8 mouse cellular contexts compared by ENCODE assay signal in the genomic region with DNA sequence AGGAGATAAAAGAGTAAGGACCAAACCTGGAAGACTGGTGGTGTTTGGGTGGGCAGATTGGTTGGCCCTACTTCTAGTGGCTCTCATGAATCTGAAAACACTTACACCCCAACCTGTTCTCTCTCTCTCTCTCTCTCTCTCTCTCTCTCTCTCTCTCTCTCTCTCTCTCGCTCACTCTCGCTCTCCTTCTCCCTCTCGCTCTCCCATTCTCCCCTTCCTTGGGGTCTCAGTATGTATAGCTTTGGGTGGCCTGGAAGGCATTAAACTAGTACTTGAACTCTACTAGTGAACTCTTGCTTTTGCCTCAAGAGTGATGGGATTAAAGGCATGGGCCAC. TPM values are rescaled to one million over a fixed set of nuclear protein-coding genes. Genes with fewer than 3 reads are reported as not detected.
A peak's percentile ranks its signal among the peaks of the same experiment; 100 is the strongest.
DNase-seq lines count a peak whose midpoint lies in the region; ATAC-seq and TF ChIP-seq lines count a peak whose summit lies in the region.

No protein-coding gene starts in this region.

- H3K36me3 ChIP-seq in heart, embryonic 16.5 days (ENCODE audit: control insufficient read depth, insufficient read depth): no peaks in the 10 kb centered on the region
- H3K36me3 ChIP-seq in MEL (ENCODE audit: control insufficient read depth in 1 of 2, insufficient read depth in 2 of 2, low read length in 2 of 2): no peaks in the 10 kb centered on the region; a peak in 1 of 4 replicates
- H3K36me3 ChIP-seq in hindbrain, embryonic 11.5 days (ENCODE audit: control insufficient read depth, insufficient read depth, low read length): no peaks in the 10 kb centered on the region
- H3K36me3 ChIP-seq in midbrain, embryonic 11.5 days (ENCODE audit: control insufficient read depth, insufficient read depth, low read length): no peaks in the 10 kb centered on the region

- DNase-seq in heart, adult 18-20 months: no peak
- no peak for DNase-seq in MEL (ENCODE audit: low read depth, low spot score)
- DNase-seq in hindbrain, embryonic 11.5 days (ENCODE audit: low spot score): no peak
- DNase-seq in midbrain, embryonic 11.5 days (ENCODE audit: low spot score, missing footprints): peak; percentile 87
- no peak for DNase-seq in yolk sac, embryonic 10.5 days (ENCODE audit: low spot score)
- no peak for DNase-seq in urinary bladder, adult 2 months (ENCODE audit: low spot score)

- TF ChIP-seq EP300 in MEL (IDR thresholded peaks at IDR 0.05; ENCODE audit: low read depth in 1 of 2, low read length in 2 of 2): no peak

- peak overlapping the region; percentile 72 for H3K9ac ChIP-seq in heart, embryonic 16.5 days (ENCODE audit: low read length)
- peak overlapping the region; percentile 77 for H3K9ac ChIP-seq in MEL (ENCODE audit: control insufficient read depth, low read depth, low read length, poor library complexity, severe bottlenecking)
- H3K9ac ChIP-seq in hindbrain, embryonic 11.5 days (ENCODE audit: low read depth, low read length): peak overlapping the region; percentile 76
- H3K9ac ChIP-seq in midbrain, embryonic 11.5 days (ENCODE audit: low read length): peak overlapping the region; percentile 82

- no peak for TF ChIP-seq POLR2A in MEL (IDR thresholded peaks at IDR 0.05; ENCODE audit: control insufficient read depth in 1 of 2, insufficient read depth in 1 of 2, low read depth in 1 of 2, low read length in 2 of 2, poor library complexity in 1 of 2)

- peak overlapping the region; percentile 70 for H3K4me2 ChIP-seq in heart, embryonic 16.5 days (ENCODE audit: low read depth, low read length)
- H3K4me2 ChIP-seq in hindbrain, embryonic 11.5 days (replicated peaks; ENCODE audit: low read depth, low read length): peak overlapping the region; percentile 69
- H3K4me2 ChIP-seq in midbrain, embryonic 11.5 days: peak overlapping the region; percentile 86

- ATAC-seq in heart, embryonic 16.5 days (replicated peaks; ENCODE audit: extremely low read depth, insufficient read depth, low FRiP score): no peak; the same call in 1 of the 2 replicates
- ATAC-seq in hindbrain, embryonic 11.5 days (ENCODE audit: low FRiP score): no peak
- no peak for ATAC-seq in midbrain, embryonic 11.5 days (ENCODE audit: low FRiP score)
- no peak for ATAC-seq in erythroid progenitor cell, adult 5-6 weeks (replicated peaks; ENCODE audit: low FRiP score, poor library complexity, severe bottlenecking)

- H3K4me1 ChIP-seq in heart, embryonic 16.5 days (ENCODE audit: control insufficient read depth, insufficient read depth, low read length): peaks cover 11% of the 10 kb centered on the region
- H3K4me1 ChIP-seq in MEL (ENCODE audit: control insufficient read depth in 1 of 2, insufficient read depth in 2 of 2, low read length in 2 of 2): peaks cover 0 to 5% of the 10 kb centered on the region in 2 experiments; a peak in 2 of 4 replicates
- no peaks in the 10 kb centered on the region; the same call in 1 of the 2 replicates for H3K4me1 ChIP-seq in hindbrain, embryonic 11.5 days (replicated peaks; ENCODE audit: control insufficient read depth, insufficient read depth, low read length)
- peaks cover 3% of the 10 kb centered on the region; the same call in 1 of the 2 replicates for H3K4me1 ChIP-seq in midbrain, embryonic 11.5 days (ENCODE audit: control insufficient read depth, insufficient read depth, low read length)

- no peaks in the 10 kb centered on the region for H3K9me3 ChIP-seq in heart, embryonic 16.5 days (replicated peaks; ENCODE audit: control insufficient read depth, low read length)
- no peaks in the 10 kb centered on the region for H3K9me3 ChIP-seq in MEL (replicated peaks; ENCODE audit: insufficient read depth, low read length)
- H3K9me3 ChIP-seq in hindbrain, embryonic 11.5 days (ENCODE audit: control insufficient read depth, low read length): no peaks in the 10 kb centered on the region
- no peaks in the 10 kb centered on the region for H3K9me3 ChIP-seq in midbrain, embryonic 11.5 days (ENCODE audit: control insufficient read depth, low read length)

- no peaks in the 10 kb centered on the region for H3K27me3 ChIP-seq in heart, embryonic 16.5 days (ENCODE audit: control insufficient read depth, insufficient read depth, low read length)
- H3K27me3 ChIP-seq in MEL (ENCODE audit: control insufficient read depth in 1 of 2, insufficient read depth in 2 of 2, low read length in 2 of 2): no peaks in the 10 kb centered on the region
- no peaks in the 10 kb centered on the region for H3K27me3 ChIP-seq in hindbrain, embryonic 11.5 days (ENCODE audit: control insufficient read depth, insufficient read depth, low read length)
- H3K27me3 ChIP-seq in midbrain, embryonic 11.5 days (ENCODE audit: control insufficient read depth, insufficient read depth, low read length): no peaks in the 10 kb centered on the region

- H3K27ac ChIP-seq in heart, embryonic 16.5 days (ENCODE audit: low read length): peak overlapping the region; percentile 28
- H3K27ac ChIP-seq in MEL (ENCODE audit: control insufficient read depth, low read depth, low read length): 0 out of 2 replicates have a peak overlapping the region, but pooled peaks have one; percentile 39
- H3K27ac ChIP-seq in hindbrain, embryonic 11.5 days (ENCODE audit: low read depth, low read length): no peak overlapping the region
- H3K27ac ChIP-seq in midbrain, embryonic 11.5 days (ENCODE audit: low read depth, low read length): no peak overlapping the region

- H3K79me2 ChIP-seq in MEL (ENCODE audit: control insufficient read depth, insufficient read depth, low read length, poor library complexity): peaks cover 3% of the 10 kb centered on the region; the same call in 1 of the 2 replicates

- peak overlapping the region; percentile 63 for H3K4me3 ChIP-seq in heart, embryonic 16.5 days (ENCODE audit: low read length)
- H3K4me3 ChIP-seq in MEL (ENCODE audit: control insufficient read depth in 1 of 2, insufficient read depth in 1 of 2, low read depth in 2 of 2, low read length in 2 of 2): peak overlapping the region; percentile 86 to 93
- peak overlapping the region; percentile 61 for H3K4me3 ChIP-seq in hindbrain, embryonic 11.5 days (ENCODE audit: low read depth, low read length)
- peak overlapping the region; percentile 71 for H3K4me3 ChIP-seq in midbrain, embryonic 11.5 days (ENCODE audit: low read depth, low read length)

- TF ChIP-seq CTCF in MEL (IDR thresholded peaks at IDR 0.05 in 2 of 3, conservative IDR thresholded peaks at IDR 0.05 in 1 of 3; ENCODE audit: control insufficient read depth in 1 of 3, insufficient read depth in 1 of 3, low read depth in 2 of 3, low read length in 3 of 3, poor library complexity in 1 of 3, severe bottlenecking in 1 of 3): no peak

- WGBS in heart, embryonic 16.5 days: 22% methylated on average over 3 of the region's 3 CpGs
- 45% methylated on average over 3 of the region's 3 CpGs for WGBS in hindbrain, embryonic 11.5 days
- 42% methylated on average over 3 of the region's 3 CpGs for WGBS in midbrain, embryonic 11.5 days

- TF ChIP-seq RAD21 in MEL (IDR thresholded peaks at IDR 0.05; ENCODE audit: low read depth, low read length): no peak

TF ChIP-seq in MEL, 35 proteins besides CTCF, POLR2A, EP300 and RAD21 (continues in another document):
- TF ChIP-seq ZMIZ1 (IDR thresholded peaks at IDR 0.05; ENCODE audit: low read depth, low read length): no peak
- TF ChIP-seq E2F4 (IDR thresholded peaks at IDR 0.05; ENCODE audit: borderline replicate concordance, low read depth, low read length): no peak
- TF ChIP-seq MAFK (IDR thresholded peaks at IDR 0.05; ENCODE audit: borderline replicate concordance, low read depth, low read length): no peak
- TF ChIP-seq ZNF384 (IDR thresholded peaks at IDR 0.05; ENCODE audit: low read depth, low read length): no peak
- no peak for TF ChIP-seq GABPA (IDR thresholded peaks at IDR 0.05; ENCODE audit: low read depth, low read length)

RNA-seq across cellular contexts. Expression of a gene that starts 0.6 kb away (rescaled TPM):
- 97.4 and 107 TPM in 2 replicates for polyA plus RNA-seq in heart, embryonic 16.5 days (2015; fragmentation: Nextera tagmentation; extraction: Ambion mirVana)
- 100 to 1,000 TPM; 410 to 473 TPM for total RNA-seq in heart, adult 18-20 months (2021)
- 17.1 and 21.2 TPM in 2 replicates for total RNA-seq in MEL (2012; rRNA removed)
- polyA plus RNA-seq in MEL (2012; ENCODE audit: insufficient read depth in 1 of 2, insufficient read length in 2 of 2, low read depth in 1 of 2, low replicate concordance in 2 of 2, missing spikeins in 1 of 2): 10 to 100 TPM in 1 of 2 experiments, not detected in 1; 33.4 TPM
- 42.1 and 45.0 TPM in 2 replicates for polyA plus RNA-seq in hindbrain, embryonic 11.5 days (2014; fragmentation: Nextera tagmentation; extraction: Ambion mirVana)
- 40.5 and 44.4 TPM in 2 replicates for polyA plus RNA-seq in midbrain, embryonic 11.5 days (2014; fragmentation: Nextera tagmentation; extraction: Ambion mirVana)
- 5.4 and 6.3 TPM in 2 replicates for total RNA-seq in erythroid progenitor cell, adult 5-6 weeks (2015; ENCODE audit: low replicate concordance)
- total RNA-seq in erythroid progenitor cell, adult 5-6 weeks (2017; ENCODE audit: low replicate concordance): 1.9 and 7.3 TPM in 2 replicates
- 87.1 and 91.2 TPM in 2 replicates for polyA plus RNA-seq in urinary bladder, adult 2 months (2012; rRNA removed)

RNA-seq across cellular contexts. Expression of a gene that starts 37.9 kb away (rescaled TPM):
- polyA plus RNA-seq in heart, embryonic 16.5 days (2015; fragmentation: Nextera tagmentation; extraction: Ambion mirVana): 3.7 and 4.1 TPM in 2 replicates
- total RNA-seq in heart, adult 18-20 months (2021): 10 to 100 TPM; 17.5 to 18.6 TPM
- total RNA-seq in MEL (2012; rRNA removed): 8.0 and 9.5 TPM in 2 replicates
- polyA plus RNA-seq in MEL (2012; ENCODE audit: insufficient read depth in 1 of 2, insufficient read length in 2 of 2, low read depth in 1 of 2, low replicate concordance in 2 of 2, missing spikeins in 1 of 2): 10 to 100 TPM in 1 of 2 experiments, not detected in 1; 24.7 TPM
- polyA plus RNA-seq in hindbrain, embryonic 11.5 days (2014; fragmentation: Nextera tagmentation; extraction: Ambion mirVana): 2.1 TPM in 2 replicates
- 1.4 and 1.5 TPM in 2 replicates for polyA plus RNA-seq in midbrain, embryonic 11.5 days (2014; fragmentation: Nextera tagmentation; extraction: Ambion mirVana)
- 7.6 and 8.8 TPM in 2 replicates for total RNA-seq in erythroid progenitor cell, adult 5-6 weeks (2015; ENCODE audit: low replicate concordance)
- total RNA-seq in erythroid progenitor cell, adult 5-6 weeks (2017; ENCODE audit: low replicate concordance): 14.5 and 15.1 TPM in 2 replicates
- 10.2 and 12.4 TPM in 2 replicates for polyA plus RNA-seq in urinary bladder, adult 2 months (2012; rRNA removed)

RNA-seq across cellular contexts. Expression of a gene that starts 48.5 kb away (rescaled TPM):
- 90.7 and 94.0 TPM in 2 replicates for polyA plus RNA-seq in heart, embryonic 16.5 days (2015; fragmentation: Nextera tagmentation; extraction: Ambion mirVana)
- 1 to 10 TPM in 1 of 2 experiments, under 1 TPM in 1; 0.85 to 1.6 TPM for total RNA-seq in heart, adult 18-20 months (2021)
- total RNA-seq in MEL (2012; rRNA removed): 80.6 and 83.6 TPM in 2 replicates
- polyA plus RNA-seq in MEL (2012; ENCODE audit: insufficient read depth in 1 of 2, insufficient read length in 2 of 2, low read depth in 1 of 2, low replicate concordance in 2 of 2, missing spikeins in 1 of 2): 100 to 1,000 TPM; 132 to 138 TPM
- 156 and 163 TPM in 2 replicates for polyA plus RNA-seq in hindbrain, embryonic 11.5 days (2014; fragmentation: Nextera tagmentation; extraction: Ambion mirVana)
- 201 and 203 TPM in 2 replicates for polyA plus RNA-seq in midbrain, embryonic 11.5 days (2014; fragmentation: Nextera tagmentation; extraction: Ambion mirVana)
- total RNA-seq in erythroid progenitor cell, adult 5-6 weeks (2015; ENCODE audit: low replicate concordance): 48.2 and 74.6 TPM in 2 replicates
- 156 and 210 TPM in 2 replicates for total RNA-seq in erythroid progenitor cell, adult 5-6 weeks (2017; ENCODE audit: low replicate concordance)
- polyA plus RNA-seq in urinary bladder, adult 2 months (2012; rRNA removed): 5.0 and 5.5 TPM in 2 replicates

Comparison
In these comparisons a context has a peak if more than half of its experiments do, and no peak if none do; other contexts are left out.
1. H3K27ac ChIP-seq: peak in heart, embryonic 16.5 days (single experiment) and MEL (single experiment); none in hindbrain, embryonic 11.5 days (single experiment) and midbrain, embryonic 11.5 days (single experiment).
2. RNA of a gene that starts 48.5 kb away (polyA plus RNA-seq): 201 to 203 TPM in midbrain, embryonic 11.5 days, 156 to 163 TPM in hindbrain, embryonic 11.5 days, 132 to 138 TPM in MEL and 90.7 to 94.0 TPM in heart, embryonic 16.5 days; 5.0 to 5.5 TPM in urinary bladder, adult 2 months; every median in the first group is over 10 times any median in the second.
3. Peak in every context shown above with its lines, with median percentiles within 50 percentile points of each other: H3K4me2 ChIP-seq, H3K4me3 ChIP-seq and H3K9ac ChIP-seq.